Mouse (Mus musculus) limb, embryonic 12.5 days (tissue): ENCODE results near the gene Thbs1. TPM values are rescaled to one million over a fixed set of nuclear protein-coding genes. Genes with fewer than 3 reads are reported as not detected.

Experiments used
- ATAC-seq: fragments of 200-750 bp; cut with Nextera tagmentation; 2 replicates; pipeline ENCODE4 v1.8.0; 2017; ENCODE audit warnings: low read depth, moderate TSS enrichment; ENCODE audit not compliant: insufficient number of reproducible peaks, insufficient read depth, low FRiP score, low TSS enrichment
- H3K27ac ChIP-seq: fragments of 300-500 bp; sonication (generic); 2 replicates; pipeline ENCODE4 v1.5.1; 2016; ENCODE audit warnings: mild to moderate bottlenecking, moderate library complexity
- H3K27me3 ChIP-seq: fragments of 300-500 bp; sonication (generic); 2 replicates; pipeline ENCODE4 v1.6.1; 2016; ENCODE audit warnings: mild to moderate bottlenecking, moderate library complexity
- H3K36me3 ChIP-seq: fragments of 300-500 bp; sonication (generic); 2 replicates; pipeline ENCODE4 v1.6.1; 2016; ENCODE audit warnings: mild to moderate bottlenecking, moderate library complexity
- H3K4me1 ChIP-seq: fragments of 300-500 bp; sonication (generic); replicated peaks from 2 replicates; pipeline ENCODE4 v1.6.1; 2016
- H3K4me2 ChIP-seq: fragments of 300-500 bp; sonication (generic); 2 replicates; pipeline ENCODE4 v1.6.1; 2016; ENCODE audit warnings: mild to moderate bottlenecking, moderate library complexity
- H3K4me3 ChIP-seq: fragments of 300-500 bp; sonication (generic); replicated peaks from 2 replicates; pipeline ENCODE4 v1.5.1; 2016; ENCODE audit warnings: mild to moderate bottlenecking
- H3K9ac ChIP-seq: fragments of 300-500 bp; sonication (generic); replicated peaks from 2 replicates; pipeline ENCODE4 v1.6.1; 2016; ENCODE audit warnings: mild to moderate bottlenecking, moderate library complexity
- H3K9me3 ChIP-seq: fragments of 300-500 bp; sonication (generic); 2 replicates; pipeline ENCODE4 v1.6.1; 2016; ENCODE audit warnings: mild to moderate bottlenecking, moderate library complexity
- WGBS: fragments of 180-500 bp; shearing (Covaris S2); methylation state at CpG from one replicate; pipeline ENCODE4 v1.1.7; 2016; 5-methylcytosine and 5-hydroxymethylcytosine counted together
- polyA plus RNA-seq: library from polyadenylated mRNA; unstranded; fragments of >200 nt; fragmentation: Nextera tagmentation; extraction: Ambion mirVana; gene quantifications from 2 replicates; pipeline ENCODE4 v1.2.1, GENCODE M21; 2016

Thbs1 gene
- polyA plus RNA-seq, 1 experiment from 2014 or later, result 56.8 TPM

GRCm38 (mm10) chr2:118115647-118116046 lies 4.0 kb downstream of the Thbs1 start:
- H3K4me1 ChIP-seq, result peaks cover 46% of the 10 kb centered on the region
- no peak for ATAC-seq
- H3K9ac ChIP-seq, result no peak overlapping the region
- peaks cover 66% of the 10 kb centered on the region for H3K36me3 ChIP-seq
- WGBS, result 72% methylated on average over 7 of the region's 7 CpGs
- H3K9me3 ChIP-seq, result no peaks in the 10 kb centered on the region
- no peak overlapping the region for H3K4me3 ChIP-seq
- peaks cover 8% of the 10 kb centered on the region for H3K27me3 ChIP-seq
- no peak overlapping the region for H3K27ac ChIP-seq
- peak overlapping the region; percentile 68 for H3K4me2 ChIP-seq

- Histone ChIP-seq H3K36me3 (peaks cover 72% of the 10 kb centered on the region), H3K27me3 (peaks cover 8% of the 10 kb centered on the region), H3K9ac (no peak overlapping the region), H3K4me1 (peaks cover 44% of the 10 kb centered on the region), H3K4me2 (0 out of 2 replicates have a peak overlapping the region, but pooled peaks have one; percentile 68), H3K9me3 (no peaks in the 10 kb centered on the region), H3K27ac (no peak overlapping the region), H3K4me3 (no peak overlapping the region)
- no peak for ATAC-seq
- 34% methylated on average over 2 of the region's 2 CpGs for WGBS
Observed at GRCm38 (mm10) chr2:118116180-118116579, 4.5 kb downstream of the Thbs1 start.

- peaks cover 44% of the 10 kb centered on the region for H3K4me1 ChIP-seq
- H3K4me2 ChIP-seq, result no peak overlapping the region
Observed at GRCm38 (mm10) chr2:118116754-118117290, 5.1 kb downstream of the Thbs1 start.

GRCm38 (mm10) chr2:118117401-118117800 lies 5.7 kb downstream of the Thbs1 start:
- peaks cover 6% of the 10 kb centered on the region for H3K27me3 ChIP-seq
- H3K9ac ChIP-seq, result no peak overlapping the region
- H3K36me3 ChIP-seq, result peaks cover 82% of the 10 kb centered on the region
- 60% methylated on average over 11 of the region's 11 CpGs for WGBS
- no peak overlapping the region for H3K4me3 ChIP-seq
- peaks cover 44% of the 10 kb centered on the region for H3K4me1 ChIP-seq
- ATAC-seq, result no peak
- H3K4me2 ChIP-seq, result no peak overlapping the region
- H3K27ac ChIP-seq, result no peak overlapping the region
- no peaks in the 10 kb centered on the region for H3K9me3 ChIP-seq

More at GRCm38 (mm10) chr2:118116754-118117290, 5.1 kb downstream of the Thbs1 start:
- no peak overlapping the region for H3K4me3 ChIP-seq
- no peak overlapping the region for H3K27ac ChIP-seq
- no peak overlapping the region for H3K9ac ChIP-seq
- ATAC-seq, result no peak
- H3K36me3 ChIP-seq, result peaks cover 77% of the 10 kb centered on the region
- peaks cover 8% of the 10 kb centered on the region for H3K27me3 ChIP-seq
- 61% methylated on average over 3 of the region's 3 CpGs for WGBS
- no peaks in the 10 kb centered on the region for H3K9me3 ChIP-seq

GRCm38 (mm10) chr2:118118045-118118444 lies 6.4 kb downstream of the Thbs1 start:
- WGBS, result 76% methylated on average over 6 of the region's 6 CpGs
- no peaks in the 10 kb centered on the region for H3K9me3 ChIP-seq

GRCm38 (mm10) chr2:118118515-118118914 lies 6.8 kb downstream of the Thbs1 start:
- peaks cover 33% of the 10 kb centered on the region for H3K4me1 ChIP-seq
- no peak overlapping the region for H3K27ac ChIP-seq
- 89% methylated on average over 7 of the region's 7 CpGs for WGBS
- no peaks in the 10 kb centered on the region for H3K27me3 ChIP-seq
- no peaks in the 10 kb centered on the region for H3K9me3 ChIP-seq
- H3K36me3 ChIP-seq, result peaks cover 90% of the 10 kb centered on the region
- H3K4me3 ChIP-seq, result no peak overlapping the region
- no peak for ATAC-seq
- H3K9ac ChIP-seq, result no peak overlapping the region
- no peak overlapping the region for H3K4me2 ChIP-seq

More at GRCm38 (mm10) chr2:118118045-118118444, 6.4 kb downstream of the Thbs1 start:
- no peak overlapping the region for H3K4me3 ChIP-seq
- no peak overlapping the region for H3K4me2 ChIP-seq
- peaks cover 37% of the 10 kb centered on the region for H3K4me1 ChIP-seq
- peaks cover under 1% of the 10 kb centered on the region; the same call in 1 of the 2 replicates for H3K27me3 ChIP-seq
- no peak overlapping the region for H3K27ac ChIP-seq
- no peak for ATAC-seq
- H3K9ac ChIP-seq, result no peak overlapping the region
- peaks cover 89% of the 10 kb centered on the region for H3K36me3 ChIP-seq

GRCm38 (mm10) chr2:118119684-118120083 lies 8.0 kb downstream of the Thbs1 start:
- Histone ChIP-seq H3K4me1 (peaks cover 21% of the 10 kb centered on the region), H3K4me2 (no peak overlapping the region), H3K27ac (no peak overlapping the region), H3K9ac (no peak overlapping the region), H3K36me3 (peaks cover 98% of the 10 kb centered on the region), H3K27me3 (no peaks in the 10 kb centered on the region), H3K9me3 (no peaks in the 10 kb centered on the region), H3K4me3 (no peak overlapping the region)
- ATAC-seq, result no peak
- WGBS, result 95% methylated on average over 12 of the region's 12 CpGs

- WGBS, result 91% methylated on average over 11 of the region's 11 CpGs
- Histone ChIP-seq H3K9me3 (no peaks in the 10 kb centered on the region), H3K4me2 (no peak overlapping the region), H3K9ac (no peak overlapping the region), H3K27ac (no peak overlapping the region), H3K4me1 (peaks cover 18% of the 10 kb centered on the region), H3K27me3 (no peaks in the 10 kb centered on the region), H3K36me3 (peaks cover 98% of the 10 kb centered on the region), H3K4me3 (no peak overlapping the region)
- ATAC-seq, result no peak
Observed at GRCm38 (mm10) chr2:118120095-118120494, 8.4 kb downstream of the Thbs1 start.

- Histone ChIP-seq H3K27ac (no peak overlapping the region), H3K4me3 (no peak overlapping the region), H3K4me2 (no peak overlapping the region), H3K9ac (no peak overlapping the region), H3K27me3 (no peaks in the 10 kb centered on the region), H3K4me1 (peaks cover 12% of the 10 kb centered on the region), H3K9me3 (no peaks in the 10 kb centered on the region), H3K36me3 (peaks cover 98% of the 10 kb centered on the region)
- WGBS, result 94% methylated on average over 7 of the region's 7 CpGs
- ATAC-seq, result no peak
Observed at GRCm38 (mm10) chr2:118120751-118121150, 9.1 kb downstream of the Thbs1 start.

GRCm38 (mm10) chr2:118122291-118122690 lies 10.6 kb downstream of the Thbs1 start:
- H3K9ac ChIP-seq, result no peak overlapping the region
- H3K36me3 ChIP-seq, result peaks cover 92% of the 10 kb centered on the region
- H3K4me3 ChIP-seq, result no peak overlapping the region
- 93% methylated on average over 6 of the region's 6 CpGs for WGBS
- ATAC-seq, result no peak
- H3K4me2 ChIP-seq, result no peak overlapping the region
- no peaks in the 10 kb centered on the region for H3K27me3 ChIP-seq
- H3K4me1 ChIP-seq, result no peaks in the 10 kb centered on the region
- no peaks in the 10 kb centered on the region for H3K9me3 ChIP-seq
- no peak overlapping the region for H3K27ac ChIP-seq

- no peak overlapping the region for H3K9ac ChIP-seq
- H3K9me3 ChIP-seq, result no peaks in the 10 kb centered on the region
- H3K27ac ChIP-seq, result no peak overlapping the region
- no peak overlapping the region for H3K4me2 ChIP-seq
- ATAC-seq, result no peak
- peaks cover 5% of the 10 kb centered on the region for H3K4me1 ChIP-seq
- WGBS, result 74% methylated on average over 9 of the region's 9 CpGs
- H3K27me3 ChIP-seq, result no peaks in the 10 kb centered on the region
- H3K4me3 ChIP-seq, result no peak overlapping the region
- peaks cover 80% of the 10 kb centered on the region for H3K36me3 ChIP-seq
Observed at GRCm38 (mm10) chr2:118123743-118124142, 12.1 kb downstream of the Thbs1 start.

- Histone ChIP-seq H3K4me3 (no peak overlapping the region), H3K27me3 (no peaks in the 10 kb centered on the region), H3K9me3 (no peaks in the 10 kb centered on the region), H3K4me1 (peaks cover 5% of the 10 kb centered on the region), H3K27ac (no peak overlapping the region), H3K9ac (no peak overlapping the region), H3K36me3 (peaks cover 73% of the 10 kb centered on the region), H3K4me2 (no peak overlapping the region)
- WGBS, result 92% methylated on average over 7 of the region's 7 CpGs
- no peak for ATAC-seq
Observed at GRCm38 (mm10) chr2:118124437-118124836, 12.8 kb downstream of the Thbs1 start.
